Mouse (Mus musculus): Measurements from ENCODE around the gene Efr3b.

Efr3b gene

GRCm38 (mm10) chr12:3928841-3929240, 109.9 kb downstream of the Efr3b start:
- TF ChIP-seq POU5F1 (IDR thresholded peaks at IDR 0.05; ENCODE audit: borderline replicate concordance, low read length) (no peak), NANOG (IDR thresholded peaks at IDR 0.05; ENCODE audit: borderline replicate concordance, low read length) (no peak), CTCF (conservative IDR thresholded peaks at IDR 0.05; ENCODE audit: low read length) (no peak)
- H3K4me3 ChIP-seq (replicated peaks; ENCODE audit: low read length): no peak overlapping the region
- peaks cover 8% of the 10 kb centered on the region; the same call in 1 of the 2 replicates for H3K27me3 ChIP-seq (ENCODE audit: insufficient read depth, low read length)
- no peaks in the 10 kb centered on the region for H3K9me3 ChIP-seq (ENCODE audit: low read length)
- no peaks in the 10 kb centered on the region for H3K4me1 ChIP-seq (replicated peaks; ENCODE audit: low read depth, low read length)
- H3K36me3 ChIP-seq (ENCODE audit: insufficient read depth, low read length): no peaks in the 10 kb centered on the region

DNA sequence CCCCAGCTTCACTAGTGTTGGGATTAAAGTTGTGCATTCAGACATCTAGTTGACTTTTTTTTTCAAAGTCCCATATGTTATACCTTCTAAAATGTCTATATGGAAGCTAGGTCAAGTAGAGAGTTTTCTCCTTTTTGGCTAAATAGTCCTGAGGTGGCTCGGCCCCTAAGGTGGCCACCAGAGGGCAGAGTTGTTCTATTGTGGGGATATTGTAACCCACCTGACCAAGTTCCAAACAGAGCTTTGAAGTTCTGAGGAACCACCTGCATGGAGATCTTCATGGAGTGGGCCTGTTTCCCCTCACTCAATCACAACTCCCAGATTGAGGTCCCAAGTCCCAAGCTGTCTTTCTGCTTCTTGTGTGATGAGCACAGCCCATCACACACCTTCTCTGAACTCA, 112.6 kb downstream of the Efr3b start:
- TF ChIP-seq CTCF (conservative IDR thresholded peaks at IDR 0.05; ENCODE audit: low read length) (peak; percentile 89), POU5F1 (IDR thresholded peaks at IDR 0.05; ENCODE audit: borderline replicate concordance, low read length) (no peak), NANOG (IDR thresholded peaks at IDR 0.05; ENCODE audit: borderline replicate concordance, low read length) (no peak)

DNA sequence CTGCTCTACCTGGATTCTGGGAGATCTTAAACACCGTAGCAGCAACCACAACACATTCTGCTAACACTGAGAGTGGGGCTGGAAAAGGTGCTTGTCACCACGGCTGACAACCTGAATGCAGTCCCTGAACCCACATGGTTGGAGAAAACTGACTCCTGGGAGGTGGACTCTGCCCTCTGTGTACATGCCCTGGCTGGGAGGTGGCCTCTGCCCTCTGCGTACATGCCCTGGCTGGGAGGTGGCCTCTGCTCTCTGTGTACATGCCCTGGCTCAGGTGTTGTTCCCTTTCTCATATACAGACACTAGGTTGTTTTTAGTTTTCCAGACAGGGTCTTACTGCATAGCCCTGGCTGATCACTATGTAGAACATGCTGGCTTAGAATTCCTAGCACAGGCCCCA, 119.3 kb downstream of the Efr3b start:
- peaks cover 7% of the 10 kb centered on the region for H3K36me3 ChIP-seq (ENCODE audit: insufficient read depth, low read length)
- 0 out of 2 replicates have a peak, but pooled peaks cover 4% of the 10 kb centered on the region for H3K27me3 ChIP-seq (ENCODE audit: insufficient read depth, low read length)
- no peak for TF ChIP-seq NANOG (IDR thresholded peaks at IDR 0.05; ENCODE audit: borderline replicate concordance, low read length)
- no peak for TF ChIP-seq POU5F1 (IDR thresholded peaks at IDR 0.05; ENCODE audit: borderline replicate concordance, low read length)
- TF ChIP-seq CTCF (conservative IDR thresholded peaks at IDR 0.05; ENCODE audit: low read length): no peak
- H3K9me3 ChIP-seq (ENCODE audit: low read length): peaks cover 26% of the 10 kb centered on the region
- peaks cover 26% of the 10 kb centered on the region for H3K4me1 ChIP-seq (replicated peaks; ENCODE audit: low read depth, low read length)
- H3K4me3 ChIP-seq (replicated peaks; ENCODE audit: low read length): no peak overlapping the region

More for the DNA sequence above, 112.6 kb downstream of the Efr3b start:
- Histone ChIP-seq H3K36me3 (ENCODE audit: insufficient read depth, low read length) (no peaks in the 10 kb centered on the region), H3K4me3 (replicated peaks; ENCODE audit: low read length) (no peak overlapping the region), H3K27me3 (ENCODE audit: insufficient read depth, low read length) (peaks cover 11% of the 10 kb centered on the region; the same call in 1 of the 2 replicates), H3K4me1 (replicated peaks; ENCODE audit: low read depth, low read length) (peaks cover 10% of the 10 kb centered on the region), H3K9me3 (ENCODE audit: low read length) (no peaks in the 10 kb centered on the region)

- peaks cover 7% of the 10 kb centered on the region for H3K36me3 ChIP-seq (ENCODE audit: insufficient read depth, low read length)
- peaks cover 26% of the 10 kb centered on the region for H3K9me3 ChIP-seq (ENCODE audit: low read length)
- H3K4me1 ChIP-seq (replicated peaks; ENCODE audit: low read depth, low read length): peaks cover 26% of the 10 kb centered on the region
- no peak for TF ChIP-seq CTCF (conservative IDR thresholded peaks at IDR 0.05; ENCODE audit: low read length)
- TF ChIP-seq NANOG (IDR thresholded peaks at IDR 0.05; ENCODE audit: borderline replicate concordance, low read length): no peak
- no peak for TF ChIP-seq POU5F1 (IDR thresholded peaks at IDR 0.05; ENCODE audit: borderline replicate concordance, low read length)
- H3K27me3 ChIP-seq (ENCODE audit: insufficient read depth, low read length): 0 out of 2 replicates have a peak, but pooled peaks cover 4% of the 10 kb centered on the region
- H3K4me3 ChIP-seq (replicated peaks; ENCODE audit: low read length): no peak overlapping the region
Measured at GRCm38 (mm10) chr12:3918577-3918976, 120.1 kb downstream of the Efr3b start.

- Histone ChIP-seq H3K4me3 (replicated peaks; ENCODE audit: low read length) (no peak overlapping the region), H3K36me3 (ENCODE audit: insufficient read depth, low read length) (peaks cover 7% of the 10 kb centered on the region), H3K4me1 (replicated peaks; ENCODE audit: low read depth, low read length) (peaks cover 26% of the 10 kb centered on the region), H3K9me3 (ENCODE audit: low read length) (peaks cover 26% of the 10 kb centered on the region), H3K27me3 (ENCODE audit: insufficient read depth, low read length) (0 out of 2 replicates have a peak, but pooled peaks cover 4% of the 10 kb centered on the region)
- TF ChIP-seq POU5F1 (IDR thresholded peaks at IDR 0.05; ENCODE audit: borderline replicate concordance, low read length) (no peak), NANOG (IDR thresholded peaks at IDR 0.05; ENCODE audit: borderline replicate concordance, low read length) (no peak), CTCF (conservative IDR thresholded peaks at IDR 0.05; ENCODE audit: low read length) (no peak)
Measured at GRCm38 (mm10) chr12:3917668-3918341, 120.9 kb downstream of the Efr3b start.

- no peak for TF ChIP-seq NANOG (IDR thresholded peaks at IDR 0.05; ENCODE audit: borderline replicate concordance, low read length)
- peaks cover 26% of the 10 kb centered on the region for H3K9me3 ChIP-seq (ENCODE audit: low read length)
- H3K36me3 ChIP-seq (ENCODE audit: insufficient read depth, low read length): peaks cover 8% of the 10 kb centered on the region
Measured at GRCm38 (mm10) chr12:3915852-3916251, 122.9 kb downstream of the Efr3b start.

More at GRCm38 (mm10) chr12:3915852-3916251, 122.9 kb downstream of the Efr3b start:
- H3K4me1 ChIP-seq (replicated peaks; ENCODE audit: low read depth, low read length): peaks cover 22% of the 10 kb centered on the region
- no peaks in the 10 kb centered on the region for H3K27me3 ChIP-seq (ENCODE audit: insufficient read depth, low read length)
- H3K4me3 ChIP-seq (replicated peaks; ENCODE audit: low read length): no peak overlapping the region
